Mouse (Mus musculus) A20 (cell line): ENCODE results near the gene Gjb5.

Source experiments
- DNase-seq: peaks from one replicate; pipeline ENCODE4 v3.0.0-alpha.2; 2011; ENCODE audit warnings: low read depth, low spot score

Gjb5 gene

GRCm38 (mm10) chr4:127358018-127358417 lies at the start of gene Gjb5:
TSS of gene Gjb5 (minus strand) at chr4:127358181.
- no peak for DNase-seq

GRCm38 (mm10) chr4:127402614-127403013 lies 44.6 kb upstream of the Gjb5 start:
- no peak for DNase-seq

- DNase-seq, result no peak
These were observed 44.2 kb upstream of the Gjb5 start for GRCm38 (mm10) chr4:127402166-127402565.

GRCm38 (mm10) chr4:127400165-127401145 lies 42.5 kb upstream of the Gjb5 start:
- no peak for DNase-seq

GRCm38 (mm10) chr4:127395591-127395990 lies 37.6 kb upstream of the Gjb5 start:
- DNase-seq, result no peak

GRCm38 (mm10) chr4:127389645-127390044 lies 31.7 kb upstream of the Gjb5 start:
- no peak for DNase-seq

- peak; percentile 31 for DNase-seq
These were observed 19.4 kb upstream of the Gjb5 start for GRCm38 (mm10) chr4:127377344-127377743.

- no peak for DNase-seq
These were observed 17.7 kb upstream of the Gjb5 start for GRCm38 (mm10) chr4:127375541-127376177.

GRCm38 (mm10) chr4:127374645-127375044 lies 16.7 kb upstream of the Gjb5 start:
- no peak for DNase-seq

GRCm38 (mm10) chr4:127373491-127373890 lies 15.5 kb upstream of the Gjb5 start:
- no peak for DNase-seq

- DNase-seq, result no peak
These were observed 13.6 kb upstream of the Gjb5 start for GRCm38 (mm10) chr4:127371546-127371945.

- DNase-seq, result peak; percentile 32
These were observed 12.5 kb upstream of the Gjb5 start for GRCm38 (mm10) chr4:127370447-127370846.

GRCm38 (mm10) chr4:127368379-127368973 lies 10.5 kb upstream of the Gjb5 start:
- DNase-seq, result peak; percentile 48

GRCm38 (mm10) chr4:127365834-127366233 lies 7.9 kb upstream of the Gjb5 start:
- DNase-seq, result no peak

GRCm38 (mm10) chr4:127365433-127365832 lies 7.5 kb upstream of the Gjb5 start:
- DNase-seq, result no peak

GRCm38 (mm10) chr4:127364431-127364830 lies 6.5 kb upstream of the Gjb5 start:
- no peak for DNase-seq

- peak; percentile 20 for DNase-seq
These were observed 5.3 kb upstream of the Gjb5 start for GRCm38 (mm10) chr4:127363331-127363730.

- no peak for DNase-seq
These were observed 4.5 kb upstream of the Gjb5 start for GRCm38 (mm10) chr4:127362520-127362919.

- no peak for DNase-seq
These were observed 3.2 kb downstream of the Gjb5 start for GRCm38 (mm10) chr4:127354506-127355485.

GRCm38 (mm10) chr4:127353951-127354438 lies 4.0 kb downstream of the Gjb5 start, which contains the start of gene Gjb4:
TSS of gene Gjb4 (minus strand) at chr4:127354081.
- no peak for DNase-seq

- DNase-seq, result no peak
These were observed 5.4 kb downstream of the Gjb5 start for GRCm38 (mm10) chr4:127352594-127352993.
